Mouse (Mus musculus): ENCODE data around the gene Nostrin. TPM values are rescaled to one million over a fixed set of nuclear protein-coding genes. Genes with fewer than 3 reads are reported as not detected.

Nostrin gene
- 1 to 10 TPM; 1.2 to 2.1 TPM for total RNA-seq (2021)
- long read RNA-seq, experiment 1, partial matches to known transcripts: 1 of 3 reads
- long read RNA-seq, experiment 1, other reads (novel, unspliced or antisense): 1 of 3 reads
- long read RNA-seq, experiment 2, partial matches to known transcripts: 2 of 4 reads
- long read RNA-seq, experiment 2, other reads (novel, unspliced or antisense): 2 of 4 reads

- no peak for DNase-seq
- peak within 1 kb of the TSS; percentile 58 for H3K4me3 ChIP-seq
- no peak for TF ChIP-seq CTCF (IDR thresholded peaks at IDR 0.05)
- H3K27ac ChIP-seq: peak within 1 kb of the TSS; percentile 35; the same call in 1 of the 2 replicates
- intact Hi-C loops (cut with DNase I): no loop called here
Measured at GRCm38 (mm10) chr2:69135661-69136576, at the start of gene Nostrin. Gene Nostrin (plus strand): TSS chr2:69135800.

- H3K27ac ChIP-seq: no peak overlapping the region
- no peak overlapping the region for H3K4me3 ChIP-seq
- intact Hi-C loops (cut with DNase I): no loop called here
- no peak for DNase-seq
- TF ChIP-seq CTCF (IDR thresholded peaks at IDR 0.05): no peak
Measured at GRCm38 (mm10) chr2:69086505-69087260, 48.9 kb upstream of the Nostrin start.

GRCm38 (mm10) chr2:69095836-69096235 is 39.8 kb upstream of the Nostrin start:
- no peak for DNase-seq
- no peak overlapping the region for H3K4me3 ChIP-seq
- intact Hi-C loops (cut with DNase I): no loop called here
- no peak overlapping the region for H3K27ac ChIP-seq
- no peak for TF ChIP-seq CTCF (IDR thresholded peaks at IDR 0.05)

GRCm38 (mm10) chr2:69096821-69097220 is 38.8 kb upstream of the Nostrin start:
- no peak overlapping the region for H3K4me3 ChIP-seq
- no peak for TF ChIP-seq CTCF (IDR thresholded peaks at IDR 0.05)
- intact Hi-C loops (cut with DNase I): no loop called here
- no peak for DNase-seq
- H3K27ac ChIP-seq: no peak overlapping the region

GRCm38 (mm10) chr2:69097526-69097925 is 38.1 kb upstream of the Nostrin start:
- no peak for DNase-seq
- no peak overlapping the region for H3K27ac ChIP-seq
- intact Hi-C loops (cut with DNase I): no loop called here

GRCm38 (mm10) chr2:69098701-69099100 is 36.9 kb upstream of the Nostrin start:
- intact Hi-C loops (cut with DNase I): no loop called here
- Histone ChIP-seq H3K27ac (no peak overlapping the region), H3K4me3 (no peak overlapping the region)
- DNase-seq: no peak
- no peak for TF ChIP-seq CTCF (IDR thresholded peaks at IDR 0.05)

More at GRCm38 (mm10) chr2:69097526-69097925, 38.1 kb upstream of the Nostrin start:
- H3K4me3 ChIP-seq: no peak overlapping the region
- no peak for TF ChIP-seq CTCF (IDR thresholded peaks at IDR 0.05)

GRCm38 (mm10) chr2:69099147-69099546 is 36.5 kb upstream of the Nostrin start:
- DNase-seq: no peak
- no peak for TF ChIP-seq CTCF (IDR thresholded peaks at IDR 0.05)
- Histone ChIP-seq H3K4me3 (no peak overlapping the region), H3K27ac (no peak overlapping the region)
- intact Hi-C loops (cut with DNase I): no loop called here

- peak; percentile 22 for DNase-seq
- intact Hi-C loops (cut with DNase I): loop anchor here (2.0 to 10.0 kb wide), 2 partner anchors 314 to 536 kb away; no protein-coding TSS in a partner anchor
Measured at GRCm38 (mm10) chr2:69100706-69101105, 34.9 kb upstream of the Nostrin start.

GRCm38 (mm10) chr2:69103526-69103925 is 32.1 kb upstream of the Nostrin start:
- no peak for DNase-seq
- no peak for TF ChIP-seq CTCF (IDR thresholded peaks at IDR 0.05)
- intact Hi-C loops (cut with DNase I): loop anchor here (10.0 kb wide), 1 partner anchor 539 kb away; no protein-coding TSS in a partner anchor

More at GRCm38 (mm10) chr2:69100706-69101105, 34.9 kb upstream of the Nostrin start:
- Histone ChIP-seq H3K27ac (no peak overlapping the region), H3K4me3 (no peak overlapping the region)
- peak; percentile 86 for TF ChIP-seq CTCF (IDR thresholded peaks at IDR 0.05)

GRCm38 (mm10) chr2:69104511-69105145 is 31.0 kb upstream of the Nostrin start:
- no peak for TF ChIP-seq CTCF (IDR thresholded peaks at IDR 0.05)
- Histone ChIP-seq H3K27ac (no peak overlapping the region), H3K4me3 (no peak overlapping the region)
- intact Hi-C loops (cut with DNase I): loop anchor here (10.0 kb wide), 1 partner anchor 540 kb away; no protein-coding TSS in a partner anchor
- DNase-seq: no peak

More at GRCm38 (mm10) chr2:69103526-69103925, 32.1 kb upstream of the Nostrin start:
- Histone ChIP-seq H3K27ac (no peak overlapping the region), H3K4me3 (no peak overlapping the region)

- intact Hi-C loops (cut with DNase I): loop anchor here (2.0 to 10.0 kb wide), 2 partner anchors 318 to 544 kb away; no protein-coding TSS in a partner anchor
- TF ChIP-seq CTCF (IDR thresholded peaks at IDR 0.05): no peak
Measured at GRCm38 (mm10) chr2:69109246-69109645, 26.4 kb upstream of the Nostrin start.

GRCm38 (mm10) chr2:69109710-69110109 is 25.9 kb upstream of the Nostrin start:
- TF ChIP-seq CTCF (IDR thresholded peaks at IDR 0.05): no peak
- peak overlapping the region; percentile 40 for H3K4me3 ChIP-seq
- peak overlapping the region; percentile 25 for H3K27ac ChIP-seq
- peak; percentile 18 for DNase-seq
- intact Hi-C loops (cut with DNase I): loop anchor here (2.0 to 10.0 kb wide), 2 partner anchors 317 to 545 kb away; no protein-coding TSS in a partner anchor

More at GRCm38 (mm10) chr2:69109246-69109645, 26.4 kb upstream of the Nostrin start:
- H3K4me3 ChIP-seq: peak overlapping the region; percentile 40
- H3K27ac ChIP-seq: peak overlapping the region; percentile 25
- no peak for DNase-seq

Data from gastrocnemius, adult 2 months (tissue).